Mouse (Mus musculus): ENCODE results near the gene Olfr1307.

Gene Olfr1307

GRCm38 (mm10) chr2:111949340-111949739 is at the start of gene Olfr1307:
Gene Olfr1307, minus strand, starts transcription at chr2:111949440.
- no peak for DNase-seq (ENCODE audit: low read depth, low spot score)

- no peak for DNase-seq (ENCODE audit: low read depth, low spot score)
Observed at GRCm38 (mm10) chr2:111990181-111990580, 40.9 kb upstream of the Olfr1307 start, which contains the start of gene Olfr1309. Gene Olfr1309, minus strand, starts transcription at chr2:111990281.

- no peak for DNase-seq (ENCODE audit: low read depth, low spot score)
Observed at GRCm38 (mm10) chr2:111964844-111965243, 15.6 kb upstream of the Olfr1307 start, which contains the start of gene Olfr1308. Gene Olfr1308, minus strand, starts transcription at chr2:111964944.

- DNase-seq (ENCODE audit: low read depth, low spot score) = no peak
Observed at GRCm38 (mm10) chr2:111916171-111916570, 33.1 kb downstream of the Olfr1307 start, which contains the start of gene Olfr1306. Gene Olfr1306, minus strand, starts transcription at chr2:111916271.
